Mouse (Mus musculus) cerebellum, adult 9-11 months (tissue): ENCODE measurements around the gene Cdh13.
"Not testable (repeated sequence)": the region's sequence is repeated elsewhere in the genome, so short reads cannot be mapped to it uniquely, and the experiment has no call there.

Experiments used
- DNase-seq: peaks from one replicate; pipeline ENCODE4 v3.0.0; 2022

Gene Cdh13

GRCm38 (mm10) chr8:119281761-119282160 lies 998.2 kb downstream of the Cdh13 start:
- DNase-seq, result no peak

DNA sequence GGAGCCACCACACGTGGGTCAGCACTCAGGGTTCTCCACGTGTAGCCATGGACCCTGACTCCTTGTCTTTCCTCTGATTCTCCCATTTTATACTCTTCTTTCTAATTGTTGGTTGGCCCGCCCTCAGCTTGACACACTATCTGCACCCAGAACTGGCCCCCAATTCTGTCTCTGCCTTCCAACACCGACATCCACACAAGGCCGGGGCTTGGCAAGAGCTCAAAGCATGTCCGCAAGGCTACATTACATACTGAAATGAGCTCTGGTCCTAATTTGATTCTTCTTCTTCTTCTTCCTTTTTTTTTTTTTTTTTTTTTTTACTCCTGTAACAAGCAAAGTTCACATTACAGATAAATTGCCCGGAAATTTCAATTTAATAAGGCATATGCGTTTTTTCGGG lies 1001.0 kb downstream of the Cdh13 start:
- peak; percentile 36 for DNase-seq

- peak; percentile 93 for DNase-seq
Observed at GRCm38 (mm10) chr8:119284920-119285319, 1001.4 kb downstream of the Cdh13 start.

DNA sequence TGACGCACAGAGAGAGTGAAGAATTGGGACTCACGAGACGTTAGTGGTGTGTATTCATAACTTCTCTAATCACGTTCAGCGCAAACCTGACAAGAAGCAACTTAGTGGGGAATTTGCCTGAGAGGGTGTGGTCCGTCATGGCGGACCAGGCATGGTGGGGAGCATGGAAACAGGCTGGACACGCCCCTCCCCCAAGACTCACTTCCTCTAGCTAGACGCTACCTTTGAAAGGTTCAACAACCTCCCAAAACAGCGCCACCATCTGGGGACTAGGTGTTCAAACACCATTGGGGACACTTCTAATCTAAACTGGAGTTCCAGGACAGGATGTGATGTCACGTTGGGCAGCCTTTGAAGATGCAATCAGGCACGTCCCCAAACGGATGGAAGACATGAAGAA lies 1011.9 kb downstream of the Cdh13 start:
- no peak for DNase-seq

- DNase-seq, result not testable (repeated sequence)
Observed at GRCm38 (mm10) chr8:119297752-119298151, 1014.2 kb downstream of the Cdh13 start.

DNA sequence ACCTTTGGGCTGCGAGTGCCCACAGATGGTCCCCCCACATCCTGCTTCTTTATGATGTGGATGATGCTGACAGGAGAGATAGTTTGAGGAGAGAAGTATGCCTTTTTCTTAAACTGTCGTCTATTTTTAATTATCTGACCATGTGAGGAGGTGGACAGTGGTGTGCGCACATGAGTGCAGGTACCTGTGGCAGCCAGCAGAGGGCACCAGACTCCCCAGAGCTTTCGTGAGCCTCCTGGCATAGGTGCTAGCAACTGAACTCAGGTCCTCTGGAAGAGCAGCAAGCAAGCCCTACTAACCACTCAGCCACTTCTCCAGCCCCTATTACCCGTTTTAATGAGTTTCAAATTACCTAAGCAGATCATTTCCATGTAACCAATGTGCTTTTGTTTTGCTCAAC lies 1016.8 kb downstream of the Cdh13 start:
- no peak for DNase-seq

DNA sequence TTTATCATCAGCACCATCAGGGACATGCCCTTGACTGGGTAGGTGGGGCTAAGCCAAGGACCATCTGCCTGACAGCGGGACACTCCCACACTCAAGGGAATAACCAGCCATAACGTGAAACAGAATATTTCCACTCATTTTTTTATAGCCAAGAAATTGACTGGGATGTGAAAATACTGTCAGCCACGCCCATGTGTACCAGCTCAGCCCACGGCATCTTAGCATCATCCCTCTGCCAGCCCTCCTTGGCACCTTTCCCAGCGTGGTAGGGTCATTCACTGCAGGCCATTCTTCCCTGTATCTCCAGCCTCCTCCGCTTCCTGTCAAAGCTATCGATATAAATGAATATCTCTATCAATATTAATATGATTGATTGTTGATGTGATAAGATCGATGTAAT lies 1020.7 kb downstream of the Cdh13 start:
- no peak for DNase-seq

- DNase-seq, result no peak
Observed at GRCm38 (mm10) chr8:119311412-119311811, 1027.9 kb downstream of the Cdh13 start.

- no peak for DNase-seq
Observed at GRCm38 (mm10) chr8:119323215-119323614, 1039.7 kb downstream of the Cdh13 start.

DNA sequence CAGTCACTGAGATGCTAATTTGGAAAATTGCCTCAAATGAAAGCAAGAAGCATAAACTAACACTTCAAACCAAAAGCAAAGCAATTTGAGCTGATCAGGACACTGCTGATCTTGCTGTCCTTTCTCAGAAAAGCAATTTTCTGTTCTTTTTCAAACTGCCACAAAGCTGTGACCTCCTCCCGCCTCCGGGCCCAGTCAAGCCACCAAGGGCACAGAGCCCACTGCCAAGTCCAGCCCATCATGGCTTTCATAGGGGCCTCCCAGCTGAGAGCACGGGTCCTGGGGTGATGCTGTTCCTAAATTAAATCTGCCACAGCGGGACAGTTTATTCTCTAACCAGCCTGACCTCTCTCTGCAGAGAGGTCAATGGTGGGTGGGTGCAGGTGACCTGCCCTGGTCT lies 1056.0 kb downstream of the Cdh13 start:
- no peak for DNase-seq

GRCm38 (mm10) chr8:119343606-119344005 lies 1060.1 kb downstream of the Cdh13 start:
- DNase-seq, result peak; percentile 46

DNA sequence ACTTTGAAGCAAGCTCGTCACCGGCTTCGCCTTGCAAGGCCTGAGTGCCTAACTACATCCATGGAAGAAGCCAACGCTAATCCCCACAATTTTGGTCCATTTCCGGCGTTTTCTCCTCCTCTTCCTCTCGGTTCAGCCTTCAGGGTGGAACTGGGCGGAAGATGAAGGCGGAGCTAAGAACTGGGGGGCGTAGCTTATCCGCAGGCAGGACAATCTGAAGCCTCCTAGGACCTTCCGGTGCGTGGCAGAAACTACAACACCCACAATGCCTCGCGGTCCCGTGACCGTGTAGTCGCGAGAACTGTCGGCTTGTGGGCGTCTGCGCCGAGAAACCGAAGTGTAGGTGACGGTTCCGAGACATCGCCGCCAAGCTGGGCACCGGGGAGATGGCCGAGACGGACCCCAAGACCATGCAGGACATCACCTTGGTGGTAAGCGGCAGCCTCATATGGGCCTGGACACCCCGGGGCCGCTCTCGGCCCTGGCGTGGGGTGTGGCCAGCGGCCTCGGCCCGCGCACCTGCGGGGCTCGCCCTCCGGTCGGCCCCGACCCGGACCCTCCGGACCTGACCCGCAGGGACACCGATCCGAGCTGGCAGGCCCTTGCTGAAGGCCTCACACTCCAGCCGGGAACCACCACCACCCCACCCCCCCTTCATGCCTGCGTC lies 1060.8 kb downstream of the Cdh13 start, which contains the start of gene Hsbp1:
Gene Hsbp1, plus strand, starts transcription at position 299 of the 667 bp plus-strand sequence.
- peak; percentile 96 for DNase-seq

- DNase-seq, result peak; percentile 50
Observed at GRCm38 (mm10) chr8:119345029-119345682, 1061.6 kb downstream of the Cdh13 start.

DNA sequence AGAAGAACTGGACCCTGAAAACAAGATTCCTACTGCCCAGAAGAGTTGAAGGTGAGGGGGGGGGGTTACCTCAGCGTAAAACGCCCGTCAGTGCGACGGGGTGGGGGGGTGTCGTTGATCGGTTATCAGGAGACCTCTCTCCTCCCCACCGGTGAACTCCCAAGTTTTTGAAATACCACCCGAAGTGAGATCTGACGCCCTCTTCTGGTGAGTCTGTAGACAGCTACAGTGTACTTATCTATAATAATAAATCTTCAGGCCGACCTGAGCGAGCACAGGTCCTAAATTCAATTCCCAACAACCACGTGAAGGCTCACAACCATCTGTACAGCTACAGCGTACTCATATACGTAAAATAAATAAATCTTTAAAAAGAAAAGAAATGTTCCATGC lies 1062.1 kb downstream of the Cdh13 start:
- no peak for DNase-seq

GRCm38 (mm10) chr8:119351647-119352046 lies 1068.1 kb downstream of the Cdh13 start:
- DNase-seq, result no peak

DNA sequence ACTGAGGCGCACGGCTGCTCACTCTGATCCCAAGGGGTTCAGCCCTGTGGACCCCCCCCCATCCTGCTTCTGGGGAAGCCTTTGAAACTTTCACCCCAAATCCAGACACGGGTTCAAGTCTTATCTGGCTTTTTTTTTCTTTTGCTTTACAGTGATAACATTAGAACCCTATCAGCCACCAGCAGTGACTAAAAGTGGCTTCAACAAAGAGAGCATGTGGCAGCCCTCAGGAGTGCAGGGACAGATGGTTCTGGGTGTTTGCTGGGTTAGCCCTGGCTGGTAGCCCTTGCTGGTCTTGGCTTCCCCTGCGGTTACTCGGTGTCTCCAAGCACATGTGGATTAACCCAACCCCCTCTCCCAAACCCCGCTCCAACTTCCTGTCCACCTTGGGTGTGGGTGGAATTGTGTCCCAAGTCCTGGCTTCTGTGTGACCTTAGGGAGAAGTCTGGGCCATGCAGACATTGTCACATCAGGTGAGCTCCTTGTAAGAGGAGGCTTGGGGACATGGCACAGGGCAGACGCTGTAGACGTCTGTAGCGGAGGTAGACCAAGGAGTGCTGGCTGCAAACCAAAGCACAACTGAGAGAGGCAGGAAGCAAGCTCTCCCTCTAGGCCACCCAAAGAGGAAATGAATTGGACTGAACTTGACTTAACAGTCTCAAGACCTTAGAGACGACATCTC lies 1069.6 kb downstream of the Cdh13 start:
- DNase-seq, result peak; percentile 42

DNA sequence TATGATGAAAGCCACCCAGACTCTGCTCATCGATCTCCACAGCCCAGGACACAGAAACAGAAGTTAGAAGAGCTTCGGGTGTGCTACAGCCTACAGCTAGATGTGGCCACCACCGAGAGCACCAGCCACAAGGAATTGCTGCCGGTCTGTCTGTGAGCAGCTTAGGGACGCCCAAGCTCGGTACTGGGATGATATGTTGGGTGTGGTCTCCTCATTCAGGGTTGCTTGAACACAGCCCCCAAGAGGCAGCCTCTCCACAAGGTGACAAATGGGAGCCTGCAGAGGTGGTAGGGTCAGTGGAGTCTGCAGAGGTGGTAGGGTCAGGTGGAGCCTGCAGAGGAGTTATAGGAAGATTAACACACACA lies 1070.1 kb downstream of the Cdh13 start:
- no peak for DNase-seq

DNA sequence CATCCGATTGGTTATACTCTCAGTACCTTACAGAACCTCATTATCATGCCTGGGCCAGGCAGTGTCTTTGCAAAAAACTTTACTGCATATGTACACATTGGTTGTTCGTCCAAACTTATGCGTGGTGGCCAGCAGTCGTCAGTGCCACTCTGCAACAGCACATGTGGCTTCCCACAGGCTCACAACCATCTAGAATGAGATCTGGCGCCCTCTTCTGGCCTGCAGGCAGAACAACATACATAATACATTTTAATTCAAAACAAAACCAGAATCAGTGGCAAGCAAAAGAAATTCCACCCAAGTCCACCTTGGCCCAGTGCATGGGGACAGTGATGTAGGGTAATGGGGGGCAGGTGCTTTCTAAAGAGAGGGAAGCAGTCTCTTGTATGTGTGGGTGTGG lies 1073.1 kb downstream of the Cdh13 start:
- not testable (repeated sequence) for DNase-seq

DNA sequence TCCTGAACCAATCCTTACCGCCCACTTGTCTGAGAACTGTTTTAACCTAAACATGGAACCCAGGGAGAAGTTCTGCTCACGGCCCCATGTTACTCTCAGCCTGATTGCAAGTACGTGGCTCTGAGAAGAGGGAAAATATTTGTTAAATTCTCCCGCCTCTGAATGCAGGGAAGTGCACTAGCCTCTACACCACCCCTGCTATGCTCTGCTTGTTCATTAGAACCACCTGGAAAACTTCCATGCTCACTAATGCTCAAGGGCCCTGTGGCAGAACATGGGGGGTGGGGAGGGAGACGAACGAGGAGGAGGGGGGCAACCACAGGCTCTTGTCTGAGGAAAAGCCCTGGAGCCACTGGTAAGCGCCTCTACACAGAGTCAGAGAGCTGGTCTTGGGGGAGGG lies 1074.6 kb downstream of the Cdh13 start:
- no peak for DNase-seq

GRCm38 (mm10) chr8:119358836-119359235 lies 1075.3 kb downstream of the Cdh13 start:
- DNase-seq, result no peak

DNA sequence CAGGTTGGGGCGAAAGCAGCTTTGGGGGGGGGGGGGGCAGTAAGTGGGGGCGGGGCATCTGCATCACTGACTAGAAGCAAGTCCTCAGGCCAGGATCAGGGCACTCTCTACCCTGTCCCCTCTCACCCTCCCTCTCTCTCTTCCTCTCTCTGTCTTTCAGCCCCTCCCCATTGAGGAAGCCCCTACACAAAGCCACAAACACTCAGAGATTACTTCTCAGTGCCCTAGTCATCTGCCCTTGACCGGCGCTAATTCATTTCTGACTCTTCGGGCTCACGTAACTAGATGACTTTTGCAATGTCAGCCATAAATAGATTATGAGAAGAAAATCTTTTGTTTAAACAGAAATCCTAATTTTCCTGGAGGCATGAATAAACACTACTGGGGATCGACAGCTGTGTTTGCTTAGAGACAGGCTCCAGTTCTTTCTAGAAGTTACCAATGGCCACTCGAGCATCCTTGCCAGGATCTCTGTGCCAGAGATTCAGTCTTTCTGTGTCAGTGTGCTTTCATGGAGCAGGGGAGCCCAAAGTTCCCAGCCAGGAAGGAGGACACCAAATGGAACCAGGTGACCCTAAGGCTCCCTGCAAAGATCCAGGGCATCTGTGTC lies 1077.3 kb downstream of the Cdh13 start:
- DNase-seq, result no peak
